Mouse (Mus musculus): Measurements from ENCODE around the gene Nsmce1.

The Nsmce1 gene

DNA sequence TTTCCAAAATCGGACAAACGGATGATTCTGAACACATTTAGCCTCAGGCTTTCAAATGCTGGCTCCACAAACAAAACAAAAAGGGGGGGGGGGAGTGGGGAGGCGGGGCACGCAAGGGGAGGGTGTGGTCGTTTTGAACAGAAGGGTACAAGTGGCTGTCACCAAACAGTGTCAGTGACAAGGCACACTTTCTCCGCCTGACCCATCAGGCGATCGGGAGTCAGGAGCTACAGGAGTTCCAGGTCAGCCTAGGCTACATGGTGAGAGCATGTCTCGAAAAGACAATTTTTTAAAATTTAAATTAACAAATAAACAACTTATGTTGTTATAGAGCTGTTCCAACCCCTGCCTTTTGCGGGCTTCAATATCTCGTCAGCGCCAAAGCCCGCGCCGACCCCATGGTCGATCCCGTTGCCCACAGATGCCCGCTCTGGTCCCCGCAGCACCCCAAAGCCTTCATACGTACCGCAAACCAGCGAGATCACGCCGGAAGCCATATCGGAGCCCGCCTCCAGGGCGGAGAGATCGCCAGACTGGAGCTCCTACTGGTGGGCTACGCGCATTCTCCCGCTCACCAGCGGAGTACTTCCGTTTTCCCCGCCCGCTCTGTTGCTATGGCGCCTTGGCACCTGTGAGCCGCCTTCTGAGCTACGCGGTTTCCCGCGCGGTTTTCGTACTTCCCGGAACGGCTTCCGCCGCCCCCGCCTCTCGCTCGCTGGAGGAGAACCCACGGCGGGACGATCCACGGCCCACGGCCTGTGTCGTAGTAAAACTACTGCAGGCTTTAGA, at the start of gene Nsmce1:
Gene Nsmce1, minus strand, starts transcription at position 650 of the 789 bp plus-strand sequence.
- DNase-seq (ENCODE audit: low read depth, low spot score): peak; percentile 95

DNA sequence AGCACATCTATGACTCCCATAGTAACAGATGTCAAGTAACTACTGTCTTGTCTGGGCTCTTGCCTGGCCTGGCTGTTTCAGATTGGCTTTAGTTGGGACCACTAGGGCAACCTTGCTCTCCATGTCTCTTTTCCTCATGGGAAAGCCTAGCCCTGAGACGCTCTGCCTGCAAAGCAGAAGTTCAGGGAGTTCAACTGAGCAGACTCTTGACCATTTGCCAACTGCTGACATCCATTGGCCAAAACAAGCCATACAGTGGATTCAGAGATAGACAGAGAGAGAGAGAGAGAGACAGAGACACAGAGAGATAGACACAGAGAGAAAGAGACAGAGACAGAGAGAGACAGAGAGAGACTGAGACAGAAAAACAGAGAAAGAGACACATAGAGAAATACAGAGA, 49.6 kb upstream of the Nsmce1 start:
- no peak for DNase-seq (ENCODE audit: low read depth, low spot score)

DNA sequence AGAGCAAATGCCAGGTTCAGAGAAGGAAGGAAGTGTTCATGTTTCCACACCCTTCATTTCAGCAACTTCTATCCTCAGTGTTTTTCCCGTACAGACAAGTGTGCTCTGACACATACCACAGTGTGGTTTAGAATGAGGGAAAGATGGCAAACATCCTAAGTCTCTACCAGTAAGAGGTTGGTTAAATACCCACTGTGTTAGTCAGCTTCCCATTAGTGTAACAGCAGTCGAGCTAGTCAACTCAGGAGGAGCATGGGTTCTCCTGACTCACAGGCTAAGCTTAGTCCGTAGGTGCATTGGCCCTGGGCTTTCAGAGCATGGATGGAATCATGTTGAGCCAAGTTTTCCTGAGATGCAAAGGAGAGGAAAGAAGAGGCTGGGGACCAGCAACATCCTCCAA, 48.0 kb upstream of the Nsmce1 start:
- DNase-seq (ENCODE audit: low read depth, low spot score): no peak

GRCm38 (mm10) chr7:125527901-125528580, 36.6 kb upstream of the Nsmce1 start:
- DNase-seq (ENCODE audit: low read depth, low spot score): no peak

GRCm38 (mm10) chr7:125527186-125527585, 35.8 kb upstream of the Nsmce1 start:
- no peak for DNase-seq (ENCODE audit: low read depth, low spot score)

GRCm38 (mm10) chr7:125523051-125523450, 31.7 kb upstream of the Nsmce1 start:
- no peak for DNase-seq (ENCODE audit: low read depth, low spot score)

DNA sequence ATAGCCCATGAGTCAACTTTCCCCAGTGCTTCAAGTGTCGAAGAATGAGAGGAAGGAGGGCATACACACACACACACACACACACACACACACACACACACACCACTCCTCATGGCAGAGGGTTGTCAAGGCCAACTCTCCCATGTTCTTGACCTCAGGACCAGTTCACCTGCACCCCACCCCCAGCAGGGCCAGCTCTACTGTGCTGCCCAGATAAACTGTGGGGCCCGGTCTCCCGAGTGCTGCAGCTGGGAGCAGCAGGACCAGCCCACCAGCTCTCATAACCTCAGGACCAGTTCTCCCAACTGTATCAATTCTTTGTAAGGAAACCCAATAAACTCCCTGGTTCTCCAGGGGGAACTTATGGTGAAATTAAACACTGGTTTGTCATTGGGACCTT, 28.3 kb upstream of the Nsmce1 start:
- no peak for DNase-seq (ENCODE audit: low read depth, low spot score)

DNA sequence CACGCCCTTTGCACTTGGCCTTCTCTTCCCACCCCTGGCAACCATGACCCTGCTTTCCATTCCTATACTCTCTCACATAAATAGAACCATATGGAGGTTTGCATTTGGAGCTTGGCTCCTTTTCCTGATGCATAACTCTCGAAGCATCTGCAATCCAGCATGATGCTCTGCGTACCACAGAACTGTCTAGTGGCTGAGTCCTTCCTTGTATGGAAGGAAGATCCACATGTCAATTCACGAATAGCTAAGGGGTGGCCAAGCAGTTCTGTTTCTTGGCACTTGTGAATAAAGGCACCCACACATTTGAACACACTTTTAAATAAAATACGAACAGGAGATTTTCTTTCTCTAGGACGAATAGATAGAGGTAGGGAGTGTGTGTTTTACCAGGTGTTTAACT, 26.1 kb upstream of the Nsmce1 start:
- no peak for DNase-seq (ENCODE audit: low read depth, low spot score)

- no peak for DNase-seq (ENCODE audit: low read depth, low spot score)
Measured at GRCm38 (mm10) chr7:125516723-125517122, 25.3 kb upstream of the Nsmce1 start.

DNA sequence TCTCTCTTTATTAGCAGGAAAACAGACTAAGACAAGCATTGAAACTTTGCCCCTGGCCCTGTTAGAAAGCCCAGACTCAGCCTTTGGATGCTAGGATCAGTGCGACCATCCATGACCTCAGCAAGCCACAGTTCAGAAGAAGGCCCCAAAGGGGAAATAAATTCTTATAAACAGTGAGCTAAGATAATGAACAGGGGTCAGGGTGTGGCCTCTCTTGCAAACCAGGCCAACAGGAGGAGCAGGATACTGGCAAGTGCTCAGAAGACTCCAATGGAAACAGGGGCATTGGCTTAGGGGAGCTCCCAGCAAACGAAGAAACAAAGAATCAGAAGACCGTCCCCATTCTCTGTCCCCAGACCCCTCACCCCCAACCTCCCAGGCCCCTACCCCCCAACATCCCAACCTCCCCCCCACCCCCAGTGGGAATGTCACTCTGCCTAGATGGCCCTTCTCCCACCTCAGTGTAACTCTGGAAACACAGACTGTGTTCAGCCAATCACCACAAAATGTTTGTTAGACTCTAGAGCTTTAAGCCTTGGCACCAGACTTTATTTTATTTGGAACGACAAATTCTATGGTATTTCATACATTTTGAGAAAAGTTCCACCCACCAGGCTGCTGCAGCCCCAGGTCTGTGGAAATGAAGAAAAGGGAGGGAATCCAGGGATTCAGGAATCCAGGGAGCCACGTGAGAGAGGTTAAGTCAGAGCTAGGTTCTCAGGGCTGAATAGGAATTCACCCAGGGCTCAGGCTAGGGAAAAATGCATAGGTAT, 23.9 kb upstream of the Nsmce1 start:
- no peak for DNase-seq (ENCODE audit: low read depth, low spot score)

DNA sequence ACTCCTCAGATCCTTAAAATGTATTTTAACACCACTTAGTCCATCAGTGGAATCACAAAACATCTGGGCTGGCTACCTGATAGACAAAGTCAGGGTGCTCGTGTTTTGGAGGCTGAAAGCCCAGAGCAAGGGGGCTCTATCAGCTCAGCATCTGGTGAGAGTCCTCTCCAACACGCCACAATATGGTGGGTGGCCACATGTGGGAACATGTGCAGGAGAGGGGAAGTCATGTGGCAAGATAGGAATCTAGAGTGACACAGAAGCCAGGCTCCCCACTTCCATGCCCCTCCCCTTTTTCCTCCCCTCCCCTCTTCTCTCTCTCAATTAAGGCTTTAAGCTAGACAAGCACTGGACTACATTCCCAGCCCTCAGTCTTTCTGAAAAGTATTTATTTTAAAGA, 20.5 kb upstream of the Nsmce1 start:
- DNase-seq (ENCODE audit: low read depth, low spot score): no peak

- no peak for DNase-seq (ENCODE audit: low read depth, low spot score)
Measured at GRCm38 (mm10) chr7:125511432-125511831, 20.0 kb upstream of the Nsmce1 start.

DNA sequence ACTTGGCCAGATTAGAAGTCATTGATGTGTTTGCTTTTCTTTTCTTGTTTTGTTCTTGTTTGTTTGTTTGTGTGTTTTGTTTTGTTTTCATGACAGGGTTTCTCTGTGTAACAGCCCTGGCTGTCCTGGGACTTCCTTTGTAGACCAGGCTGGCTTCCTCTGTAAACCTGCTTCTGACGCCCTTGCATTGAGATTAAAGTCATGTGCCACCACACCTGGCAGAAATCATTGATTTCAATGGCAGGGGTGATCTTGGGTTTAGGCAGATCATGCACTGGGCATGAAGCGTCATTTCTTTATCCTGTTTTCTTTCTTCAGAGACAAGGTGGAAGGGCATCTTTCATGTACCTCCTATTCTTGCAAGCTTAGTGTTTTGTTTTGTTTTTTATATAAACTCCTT, 15.9 kb upstream of the Nsmce1 start:
- DNase-seq (ENCODE audit: low read depth, low spot score): no peak

GRCm38 (mm10) chr7:125505568-125505967, 14.2 kb upstream of the Nsmce1 start:
- DNase-seq (ENCODE audit: low read depth, low spot score): no peak

DNA sequence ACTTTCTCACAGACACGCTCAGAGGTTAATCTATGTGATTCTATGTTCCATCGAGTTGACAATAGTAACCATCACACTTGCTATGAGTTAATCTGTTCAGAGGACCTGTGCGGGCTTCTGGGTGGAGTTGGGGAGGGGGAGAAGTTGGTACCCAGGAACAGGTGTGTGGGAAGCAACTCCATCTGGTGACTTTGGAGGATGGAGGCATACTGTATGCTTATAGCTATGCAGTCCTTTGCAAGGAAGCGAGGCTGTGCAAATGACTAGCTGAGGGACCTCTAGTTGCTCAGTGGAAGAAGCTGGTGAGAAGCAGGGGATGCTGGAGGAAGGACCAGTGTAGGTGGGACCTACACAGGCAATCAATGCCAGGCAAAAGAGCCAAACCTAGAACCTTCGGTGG, 13.2 kb upstream of the Nsmce1 start:
- DNase-seq (ENCODE audit: low read depth, low spot score): no peak

DNA sequence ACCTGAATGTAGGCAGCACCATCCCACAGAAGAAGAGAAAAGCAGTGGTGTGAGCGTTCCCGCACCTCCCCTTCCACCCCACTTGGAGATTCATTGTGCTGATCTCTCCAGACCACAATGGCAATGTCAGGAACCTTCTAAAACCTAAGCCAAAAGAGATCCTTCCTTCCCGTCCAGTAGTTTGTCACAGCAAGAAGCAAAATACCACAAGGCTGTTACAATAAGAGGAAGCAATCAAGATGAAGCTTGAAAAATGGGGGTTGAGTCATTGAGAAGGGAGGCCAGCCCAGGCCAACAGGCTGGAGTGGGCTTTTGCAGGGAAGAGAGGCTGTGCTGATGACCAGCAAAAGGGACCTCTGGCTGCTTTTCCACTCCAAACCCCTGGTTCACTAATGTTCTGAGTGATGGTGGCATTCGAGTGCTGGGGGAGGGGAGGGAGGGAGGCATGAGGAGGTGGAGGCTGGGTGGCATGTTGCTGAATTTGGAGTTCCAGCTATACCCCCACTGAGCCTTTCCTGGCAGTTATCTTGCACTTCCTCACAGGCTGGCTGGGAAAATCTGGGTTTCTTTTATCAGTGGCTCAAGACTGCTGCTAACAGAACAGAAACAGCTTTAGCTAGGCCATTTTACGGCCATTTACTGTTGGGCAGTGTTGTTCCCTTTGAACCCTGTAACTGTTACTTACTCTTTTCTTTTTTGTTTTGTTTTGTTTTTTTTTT, 12.1 kb upstream of the Nsmce1 start:
- no peak for DNase-seq (ENCODE audit: low read depth, low spot score)

DNA sequence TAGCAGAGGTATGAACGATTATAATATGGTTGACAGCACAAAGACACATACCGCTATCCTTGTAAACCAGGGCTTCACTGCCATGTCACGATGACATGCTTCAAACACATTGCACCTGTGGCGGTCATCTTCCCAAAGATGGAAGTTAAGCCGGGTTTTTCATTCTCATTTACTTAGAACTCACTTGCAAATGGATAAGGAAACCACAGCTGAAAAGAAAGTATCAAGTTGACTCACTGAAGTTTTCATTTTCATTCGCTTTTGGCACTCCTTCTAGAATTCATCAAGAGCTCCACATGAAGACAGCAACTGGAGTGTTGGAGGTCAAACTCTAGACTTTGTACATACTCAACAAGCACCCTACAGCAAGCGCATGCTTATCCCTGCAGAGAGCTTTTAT, 9.5 kb upstream of the Nsmce1 start:
- DNase-seq (ENCODE audit: low read depth, low spot score): no peak

- no peak for DNase-seq (ENCODE audit: low read depth, low spot score)
Measured at GRCm38 (mm10) chr7:125499927-125500868, 8.8 kb upstream of the Nsmce1 start.

GRCm38 (mm10) chr7:125495864-125496440, 4.6 kb upstream of the Nsmce1 start:
- no peak for DNase-seq (ENCODE audit: low read depth, low spot score)

DNA sequence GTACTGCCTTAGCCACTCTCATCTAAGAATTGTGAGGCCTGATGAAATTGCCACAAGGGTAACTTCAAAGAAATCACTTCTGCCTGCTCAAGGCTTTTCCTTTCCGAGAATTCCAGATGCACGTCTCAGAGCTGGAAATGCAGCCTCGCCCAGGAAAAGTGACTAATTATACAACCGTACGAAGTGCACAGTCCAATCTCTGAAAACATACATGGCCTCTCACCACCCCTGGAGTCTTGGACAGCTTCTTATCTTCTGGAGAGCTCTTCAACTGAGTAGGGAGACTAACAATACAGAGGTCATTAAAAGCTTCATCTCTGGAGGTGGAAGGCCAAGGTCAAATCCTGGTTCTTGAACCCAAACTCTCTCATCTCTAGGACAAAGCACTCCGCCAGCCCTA, 1.2 kb upstream of the Nsmce1 start:
- no peak for DNase-seq (ENCODE audit: low read depth, low spot score)
